Mouse (Mus musculus): ENCODE data around the gene Lyl1.
A peak's percentile ranks its signal among the peaks of the same experiment; 100 is the strongest.
"Not testable (repeated sequence)": the region's sequence is repeated elsewhere in the genome, so short reads cannot be mapped to it uniquely, and the experiment has no call there.

The Lyl1 gene

GRCm38 (mm10) chr8:84668081-84668480 lies 33.2 kb upstream of the Lyl1 start:
- DNase-seq (ENCODE audit: extremely low read depth, low read depth, low spot score), result no peak

GRCm38 (mm10) chr8:84668731-84669485 lies 32.3 kb upstream of the Lyl1 start:
- no peak for DNase-seq (ENCODE audit: extremely low read depth, low read depth, low spot score)

- not testable (repeated sequence) for DNase-seq (ENCODE audit: extremely low read depth, low read depth, low spot score)
Measured at GRCm38 (mm10) chr8:84670295-84671006, 30.8 kb upstream of the Lyl1 start.

GRCm38 (mm10) chr8:84677305-84677704 lies 24.0 kb upstream of the Lyl1 start:
- no peak for DNase-seq (ENCODE audit: extremely low read depth, low read depth, low spot score)

- no peak for DNase-seq (ENCODE audit: extremely low read depth, low read depth, low spot score)
Measured at GRCm38 (mm10) chr8:84681476-84681875, 19.8 kb upstream of the Lyl1 start.

GRCm38 (mm10) chr8:84682257-84682656 lies 19.0 kb upstream of the Lyl1 start:
- DNase-seq (ENCODE audit: extremely low read depth, low read depth, low spot score), result no peak

- DNase-seq (ENCODE audit: extremely low read depth, low read depth, low spot score), result no peak
Measured at GRCm38 (mm10) chr8:84684537-84684936, 16.7 kb upstream of the Lyl1 start.

GRCm38 (mm10) chr8:84686191-84687002 lies 14.9 kb upstream of the Lyl1 start, which contains the start of gene Trmt1:
Gene Trmt1, plus strand, starts transcription at chr8:84686307.
- no peak for DNase-seq (ENCODE audit: extremely low read depth, low read depth, low spot score)

- no peak for DNase-seq (ENCODE audit: extremely low read depth, low read depth, low spot score)
Measured at GRCm38 (mm10) chr8:84687003-84687704, 14.1 kb upstream of the Lyl1 start.

- DNase-seq (ENCODE audit: extremely low read depth, low read depth, low spot score), result no peak
Measured at GRCm38 (mm10) chr8:84687705-84688100, 13.6 kb upstream of the Lyl1 start, which contains the start of gene Nacc1. Gene Nacc1, minus strand, starts transcription at chr8:84687862.

GRCm38 (mm10) chr8:84689091-84689915 lies 12.0 kb upstream of the Lyl1 start:
- no peak for DNase-seq (ENCODE audit: extremely low read depth, low read depth, low spot score)

- DNase-seq (ENCODE audit: extremely low read depth, low read depth, low spot score), result no peak
Measured at GRCm38 (mm10) chr8:84693332-84693731, 7.9 kb upstream of the Lyl1 start.

- no peak for DNase-seq (ENCODE audit: extremely low read depth, low read depth, low spot score)
Measured at GRCm38 (mm10) chr8:84695140-84695539, 6.1 kb upstream of the Lyl1 start.

GRCm38 (mm10) chr8:84697166-84698130 lies 3.8 kb upstream of the Lyl1 start:
- no peak for DNase-seq (ENCODE audit: extremely low read depth, low read depth, low spot score)

- DNase-seq (ENCODE audit: extremely low read depth, low read depth, low spot score), result no peak
Measured at GRCm38 (mm10) chr8:84698288-84698687, 3.0 kb upstream of the Lyl1 start.

GRCm38 (mm10) chr8:84698929-84699401 lies 2.3 kb upstream of the Lyl1 start:
- peak; percentile 62 for DNase-seq (ENCODE audit: extremely low read depth, low read depth, low spot score)

- DNase-seq (ENCODE audit: extremely low read depth, low read depth, low spot score), result no peak
Measured at GRCm38 (mm10) chr8:84699861-84700322, 1.4 kb upstream of the Lyl1 start.

GRCm38 (mm10) chr8:84700526-84700925 lies 731 bp upstream of the Lyl1 start:
- no peak for DNase-seq (ENCODE audit: extremely low read depth, low read depth, low spot score)

GRCm38 (mm10) chr8:84702561-84702960 lies 1.3 kb downstream of the Lyl1 start:
- no peak for DNase-seq (ENCODE audit: extremely low read depth, low read depth, low spot score)
